Mouse (Mus musculus): Measurements from ENCODE around the gene Olfr1140. TPM values are rescaled to one million over a fixed set of nuclear protein-coding genes. Genes with fewer than 3 reads are reported as not detected.

The Olfr1140 gene
- polyA plus RNA-seq (2015; fragmentation: Nextera tagmentation; extraction: Ambion mirVana) = not detected in 2 replicates

DNA sequence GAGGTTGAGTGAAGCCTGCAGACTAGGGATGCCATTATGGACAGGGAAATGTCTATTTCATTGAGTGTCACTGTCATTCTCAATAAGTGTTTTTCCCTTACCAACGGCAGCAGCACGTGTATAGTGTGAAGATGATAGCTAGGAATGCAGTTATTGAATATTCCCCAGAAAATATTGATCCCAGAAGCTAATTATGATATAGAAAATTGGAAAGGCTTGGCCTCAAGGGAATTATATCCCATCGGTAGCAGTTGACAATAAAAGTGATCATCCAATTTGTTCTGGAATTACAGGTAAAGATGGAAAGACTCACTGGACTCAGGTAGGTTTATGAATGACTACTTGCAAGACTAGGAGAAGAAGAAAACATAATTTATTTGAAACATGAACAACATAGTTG, at the start of gene Olfr1140:
TSS of gene Olfr1140 (plus strand) at position 301 of the 400 bp plus-strand sequence.
- Histone ChIP-seq H3K9ac (ENCODE audit: low read depth, low read length) (no peak within 1 kb of the TSS), H3K27ac (ENCODE audit: low read depth, low read length) (no peak within 1 kb of the TSS), H3K4me1 (replicated peaks; ENCODE audit: control insufficient read depth, insufficient read depth, low read length) (no peaks in the 10 kb centered on the region), H3K4me2 (replicated peaks; ENCODE audit: low read depth) (no peak within 1 kb of the TSS), H3K4me3 (ENCODE audit: low read depth, low read length) (no peak within 1 kb of the TSS), H3K9me3 (ENCODE audit: control insufficient read depth) (no peaks in the 10 kb centered on the region), H3K36me3 (ENCODE audit: control insufficient read depth, insufficient read depth) (no peaks in the 10 kb centered on the region), H3K27me3 (replicated peaks; ENCODE audit: control insufficient read depth, insufficient read depth, low read length) (no peaks in the 10 kb centered on the region)
- ATAC-seq = no peak
- WGBS = 75% methylated on average over 3 of the region's 3 CpGs
- no peak for TF ChIP-seq CTCF (IDR thresholded peaks at IDR 0.05; ENCODE audit: low read depth)

DNA sequence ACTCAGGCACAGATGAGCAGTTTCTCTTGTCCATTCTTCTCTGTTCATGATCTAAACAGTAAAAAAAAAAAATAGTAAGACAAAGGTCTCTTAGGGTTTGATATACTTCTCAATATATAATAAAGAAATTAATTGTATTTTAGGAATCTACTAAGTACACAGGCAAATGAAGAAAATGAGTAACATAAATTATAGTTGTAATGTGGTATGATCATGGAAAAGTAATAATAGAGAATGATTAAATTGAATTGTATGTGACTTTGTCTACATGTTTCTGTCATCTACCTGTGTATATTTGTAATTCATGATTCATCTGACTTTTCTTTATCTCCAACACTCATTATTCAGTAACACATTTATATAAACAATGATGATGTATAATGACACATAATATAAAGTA, 49.7 kb upstream of the Olfr1140 start, which contains the start of gene Olfr1136:
TSS of gene Olfr1136 (minus strand) at position 101 of the 400 bp plus-strand sequence.
- Histone ChIP-seq H3K27me3 (replicated peaks; ENCODE audit: control insufficient read depth, insufficient read depth, low read length) (no peaks in the 10 kb centered on the region), H3K36me3 (ENCODE audit: control insufficient read depth, insufficient read depth) (no peaks in the 10 kb centered on the region), H3K4me1 (replicated peaks; ENCODE audit: control insufficient read depth, insufficient read depth, low read length) (no peaks in the 10 kb centered on the region), H3K9ac (ENCODE audit: low read depth, low read length) (no peak within 1 kb of the TSS), H3K4me2 (replicated peaks; ENCODE audit: low read depth) (no peak within 1 kb of the TSS), H3K9me3 (ENCODE audit: control insufficient read depth) (no peaks in the 10 kb centered on the region), H3K27ac (ENCODE audit: low read depth, low read length) (no peak within 1 kb of the TSS), H3K4me3 (ENCODE audit: low read depth, low read length) (no peak within 1 kb of the TSS)
- ATAC-seq = no peak
- no peak for TF ChIP-seq CTCF (IDR thresholded peaks at IDR 0.05; ENCODE audit: low read depth)

DNA sequence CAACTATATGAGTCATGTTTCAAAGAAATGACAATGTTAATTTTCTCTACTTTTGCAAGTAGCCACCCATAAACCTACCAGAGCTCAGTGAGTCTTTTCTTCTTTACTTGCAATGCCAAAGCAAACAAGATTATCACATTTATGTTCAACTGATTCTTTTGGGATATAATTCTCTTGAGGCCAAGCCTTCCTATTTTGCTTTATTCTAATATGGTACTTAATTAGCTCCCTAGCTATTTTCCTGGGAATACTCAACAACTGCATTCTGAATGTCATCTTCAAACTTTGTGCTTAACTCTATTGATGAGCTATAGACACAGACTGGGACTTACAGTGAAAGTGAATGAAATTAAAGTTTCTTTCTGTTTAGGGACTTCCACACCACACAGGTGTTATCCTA, 30.5 kb upstream of the Olfr1140 start, which contains the start of gene Olfr1137:
TSS of gene Olfr1137 (minus strand) at position 101 of the 400 bp plus-strand sequence.
- Histone ChIP-seq H3K27ac (ENCODE audit: low read depth, low read length) (no peak within 1 kb of the TSS), H3K9me3 (ENCODE audit: control insufficient read depth) (no peaks in the 10 kb centered on the region), H3K4me1 (replicated peaks; ENCODE audit: control insufficient read depth, insufficient read depth, low read length) (no peaks in the 10 kb centered on the region), H3K9ac (ENCODE audit: low read depth, low read length) (no peak within 1 kb of the TSS), H3K36me3 (ENCODE audit: control insufficient read depth, insufficient read depth) (no peaks in the 10 kb centered on the region), H3K4me2 (replicated peaks; ENCODE audit: low read depth) (no peak within 1 kb of the TSS), H3K27me3 (replicated peaks; ENCODE audit: control insufficient read depth, insufficient read depth, low read length) (no peaks in the 10 kb centered on the region), H3K4me3 (ENCODE audit: low read depth, low read length) (no peak within 1 kb of the TSS)
- ATAC-seq = no peak
- TF ChIP-seq CTCF (IDR thresholded peaks at IDR 0.05; ENCODE audit: low read depth) = no peak

DNA sequence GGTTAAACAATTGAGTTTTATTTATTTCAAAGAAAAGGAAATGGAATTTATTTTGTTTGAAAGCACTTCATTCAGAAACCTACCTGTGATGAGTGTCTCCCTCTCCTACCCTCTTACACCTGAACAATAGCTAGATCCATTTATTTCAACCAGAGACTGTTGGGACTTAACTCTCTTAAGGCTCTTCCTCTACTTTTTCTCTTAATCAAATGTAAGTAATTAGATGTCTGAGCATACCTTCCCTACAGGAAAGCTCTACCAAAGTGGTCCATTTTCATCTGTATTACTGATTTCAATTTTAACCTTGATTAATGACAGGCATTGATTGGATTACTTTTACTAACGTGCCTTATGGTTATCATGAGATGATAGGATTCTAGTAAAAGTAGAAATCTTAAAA, 3.7 kb upstream of the Olfr1140 start, which contains the start of gene Olfr1138:
TSS of gene Olfr1138 (minus strand) at position 101 of the 400 bp plus-strand sequence.
- no peaks in the 10 kb centered on the region for H3K36me3 ChIP-seq (ENCODE audit: control insufficient read depth, insufficient read depth)
- no peak within 1 kb of the TSS for H3K4me3 ChIP-seq (ENCODE audit: low read depth, low read length)
- TF ChIP-seq CTCF (IDR thresholded peaks at IDR 0.05; ENCODE audit: low read depth) = no peak
- H3K27ac ChIP-seq (ENCODE audit: low read depth, low read length) = no peak within 1 kb of the TSS
- H3K4me1 ChIP-seq (replicated peaks; ENCODE audit: control insufficient read depth, insufficient read depth, low read length) = no peaks in the 10 kb centered on the region
- no peaks in the 10 kb centered on the region for H3K27me3 ChIP-seq (replicated peaks; ENCODE audit: control insufficient read depth, insufficient read depth, low read length)
- H3K9ac ChIP-seq (ENCODE audit: low read depth, low read length) = no peak within 1 kb of the TSS
- WGBS = 80% methylated on average over 1 of the region's 1 CpGs
- H3K9me3 ChIP-seq (ENCODE audit: control insufficient read depth) = no peaks in the 10 kb centered on the region
- ATAC-seq = no peak
- no peak within 1 kb of the TSS for H3K4me2 ChIP-seq (replicated peaks; ENCODE audit: low read depth)

DNA sequence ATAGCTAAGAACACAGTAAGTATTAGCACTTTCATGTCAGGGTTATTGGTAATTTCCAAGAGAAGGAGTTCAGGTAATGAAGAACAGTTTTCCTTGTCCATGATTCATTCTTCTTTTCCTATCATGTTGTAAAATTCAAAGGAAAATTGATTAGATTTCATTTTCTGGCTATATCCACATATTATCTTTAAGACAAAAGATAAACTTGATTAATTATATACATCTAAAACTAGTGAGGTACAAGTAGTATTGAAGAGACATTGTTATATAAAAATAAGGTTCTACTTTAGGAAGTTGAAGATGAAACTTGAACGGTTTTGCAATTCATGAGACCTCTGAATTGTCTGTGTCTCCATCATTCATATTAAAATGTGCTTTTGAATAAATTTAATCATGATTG, 10.3 kb downstream of the Olfr1140 start, which contains the start of gene Olfr1141:
TSS of gene Olfr1141 (minus strand) at position 101 of the 400 bp plus-strand sequence.
- Histone ChIP-seq H3K4me3 (ENCODE audit: low read depth, low read length) (no peak within 1 kb of the TSS), H3K36me3 (ENCODE audit: control insufficient read depth, insufficient read depth) (no peaks in the 10 kb centered on the region), H3K4me1 (replicated peaks; ENCODE audit: control insufficient read depth, insufficient read depth, low read length) (no peaks in the 10 kb centered on the region), H3K4me2 (replicated peaks; ENCODE audit: low read depth) (no peak within 1 kb of the TSS), H3K9ac (ENCODE audit: low read depth, low read length) (no peak within 1 kb of the TSS), H3K9me3 (ENCODE audit: control insufficient read depth) (no peaks in the 10 kb centered on the region), H3K27ac (ENCODE audit: low read depth, low read length) (no peak within 1 kb of the TSS), H3K27me3 (replicated peaks; ENCODE audit: control insufficient read depth, insufficient read depth, low read length) (no peaks in the 10 kb centered on the region)
- TF ChIP-seq CTCF (IDR thresholded peaks at IDR 0.05; ENCODE audit: low read depth) = no peak
- 94% methylated on average over 1 of the region's 1 CpGs for WGBS
- no peak for ATAC-seq

DNA sequence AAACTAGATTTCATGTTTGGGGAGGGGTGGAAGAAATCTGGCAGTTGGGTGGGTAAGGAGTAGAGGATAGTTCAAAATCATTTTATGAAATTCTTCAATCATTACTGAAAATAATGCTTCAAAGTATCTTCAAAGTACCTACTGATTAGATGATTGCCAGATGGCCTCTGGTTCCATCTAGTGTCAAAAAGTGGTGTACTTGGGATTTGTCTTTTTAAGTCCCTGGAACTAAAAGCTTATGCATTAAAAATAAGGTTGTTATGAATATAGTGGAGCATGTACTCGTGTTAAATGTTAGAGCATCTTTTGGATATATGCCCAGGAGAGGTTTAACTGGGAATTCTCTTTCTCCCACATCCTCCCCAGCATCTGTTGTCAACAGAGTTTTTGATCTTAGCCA, 32.6 kb downstream of the Olfr1140 start:
- no peak overlapping the region for H3K4me2 ChIP-seq (replicated peaks; ENCODE audit: low read depth)
- ATAC-seq = no peak
- TF ChIP-seq CTCF (IDR thresholded peaks at IDR 0.05; ENCODE audit: low read depth) = no peak
- no peaks in the 10 kb centered on the region for H3K4me1 ChIP-seq (replicated peaks; ENCODE audit: control insufficient read depth, insufficient read depth, low read length)
- H3K27me3 ChIP-seq (replicated peaks; ENCODE audit: control insufficient read depth, insufficient read depth, low read length) = no peaks in the 10 kb centered on the region
- WGBS = 33% methylated on average over 1 of the region's 1 CpGs
- H3K9ac ChIP-seq (ENCODE audit: low read depth, low read length) = no peak overlapping the region
- H3K9me3 ChIP-seq (ENCODE audit: control insufficient read depth) = no peaks in the 10 kb centered on the region
- H3K4me3 ChIP-seq (ENCODE audit: low read depth, low read length) = no peak overlapping the region
- no peaks in the 10 kb centered on the region for H3K36me3 ChIP-seq (ENCODE audit: control insufficient read depth, insufficient read depth)
- H3K27ac ChIP-seq (ENCODE audit: low read depth, low read length) = no peak overlapping the region

DNA sequence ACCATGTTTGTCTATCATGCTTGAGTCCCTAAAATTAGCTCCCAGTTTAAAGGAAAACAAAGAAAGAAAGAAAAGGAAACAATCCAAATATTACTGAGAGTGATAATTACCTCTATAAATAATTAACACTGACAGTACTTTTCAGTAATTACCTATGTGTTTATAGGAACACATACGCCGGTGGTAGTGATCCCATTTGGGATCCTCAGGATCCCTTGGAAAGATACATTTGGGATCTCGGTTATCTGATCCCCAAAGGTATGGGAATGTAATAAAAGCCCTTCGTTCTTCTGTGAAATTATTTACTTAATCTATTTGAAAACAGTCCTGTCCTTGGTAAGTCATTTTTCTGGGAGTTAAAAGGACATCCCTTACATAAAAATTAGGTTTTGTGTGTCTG, 35.6 kb downstream of the Olfr1140 start, which contains the start of gene Olfr152:
TSS of gene Olfr152 (plus strand) at position 301 of the 400 bp plus-strand sequence.
- no peaks in the 10 kb centered on the region for H3K9me3 ChIP-seq (ENCODE audit: control insufficient read depth)
- no peak within 1 kb of the TSS for H3K4me3 ChIP-seq (ENCODE audit: low read depth, low read length)
- no peak within 1 kb of the TSS for H3K27ac ChIP-seq (ENCODE audit: low read depth, low read length)
- TF ChIP-seq CTCF (IDR thresholded peaks at IDR 0.05; ENCODE audit: low read depth) = no peak
- no peaks in the 10 kb centered on the region for H3K27me3 ChIP-seq (replicated peaks; ENCODE audit: control insufficient read depth, insufficient read depth, low read length)
- no peaks in the 10 kb centered on the region for H3K36me3 ChIP-seq (ENCODE audit: control insufficient read depth, insufficient read depth)
- no peak within 1 kb of the TSS for H3K4me2 ChIP-seq (replicated peaks; ENCODE audit: low read depth)
- WGBS = 72% methylated on average over 4 of the region's 4 CpGs
- no peaks in the 10 kb centered on the region for H3K4me1 ChIP-seq (replicated peaks; ENCODE audit: control insufficient read depth, insufficient read depth, low read length)
- ATAC-seq = no peak
- H3K9ac ChIP-seq (ENCODE audit: low read depth, low read length) = no peak within 1 kb of the TSS

Other genes with a start within 250 kb of the Olfr1140 start
- not detected in 2 replicates for gene Pramel7, start 246.7 kb upstream of the Olfr1140 start, polyA plus RNA-seq (2015; fragmentation: Nextera tagmentation; extraction: Ambion mirVana)
- not detected in 2 replicates for gene Pramel6, start 237.2 kb upstream of the Olfr1140 start, polyA plus RNA-seq (2015; fragmentation: Nextera tagmentation; extraction: Ambion mirVana)
- gene Olfr153, start 212.0 kb upstream of the Olfr1140 start, polyA plus RNA-seq (2015; fragmentation: Nextera tagmentation; extraction: Ambion mirVana) = not detected in 2 replicates
- not detected in 2 replicates for gene Olfr1128, start 198.2 kb upstream of the Olfr1140 start, polyA plus RNA-seq (2015; fragmentation: Nextera tagmentation; extraction: Ambion mirVana)
- gene Olfr1129, start 169.8 kb upstream of the Olfr1140 start, polyA plus RNA-seq (2015; fragmentation: Nextera tagmentation; extraction: Ambion mirVana) = not detected in 2 replicates
- gene Olfr1130, start 137.5 kb upstream of the Olfr1140 start, polyA plus RNA-seq (2015; fragmentation: Nextera tagmentation; extraction: Ambion mirVana) = not detected in 2 replicates
- not detected in 2 replicates for gene Olfr1131, start 116.6 kb upstream of the Olfr1140 start, polyA plus RNA-seq (2015; fragmentation: Nextera tagmentation; extraction: Ambion mirVana)
- not detected in 2 replicates for gene Olfr1132, start 106.2 kb upstream of the Olfr1140 start, polyA plus RNA-seq (2015; fragmentation: Nextera tagmentation; extraction: Ambion mirVana)
- gene Olfr1133, start 96.4 kb upstream of the Olfr1140 start, polyA plus RNA-seq (2015; fragmentation: Nextera tagmentation; extraction: Ambion mirVana) = not detected in 2 replicates
- not detected in 2 replicates for gene Olfr1134, start 85.3 kb upstream of the Olfr1140 start, polyA plus RNA-seq (2015; fragmentation: Nextera tagmentation; extraction: Ambion mirVana)
- not detected in 2 replicates for gene Olfr1135, start 70.1 kb upstream of the Olfr1140 start, polyA plus RNA-seq (2015; fragmentation: Nextera tagmentation; extraction: Ambion mirVana)
- gene Olfr1136, start 49.8 kb upstream of the Olfr1140 start, polyA plus RNA-seq (2015; fragmentation: Nextera tagmentation; extraction: Ambion mirVana) = not detected in 2 replicates
- not detected in 2 replicates for gene Olfr1137, start 30.6 kb upstream of the Olfr1140 start, polyA plus RNA-seq (2015; fragmentation: Nextera tagmentation; extraction: Ambion mirVana)
- gene Olfr1138, start 3.8 kb upstream of the Olfr1140 start, polyA plus RNA-seq (2015; fragmentation: Nextera tagmentation; extraction: Ambion mirVana) = not detected in 2 replicates
- gene Olfr1141, start 10.2 kb downstream of the Olfr1140 start, polyA plus RNA-seq (2015; fragmentation: Nextera tagmentation; extraction: Ambion mirVana) = not detected in 2 replicates
- gene Olfr152, start 35.7 kb downstream of the Olfr1140 start, polyA plus RNA-seq (2015; fragmentation: Nextera tagmentation; extraction: Ambion mirVana) = not detected in 2 replicates
- gene Olfr1143, start 56.8 kb downstream of the Olfr1140 start, polyA plus RNA-seq (2015; fragmentation: Nextera tagmentation; extraction: Ambion mirVana) = not detected in 2 replicates
- gene Olfr1145, start 66.1 kb downstream of the Olfr1140 start, polyA plus RNA-seq (2015; fragmentation: Nextera tagmentation; extraction: Ambion mirVana) = not detected in 2 replicates
- not detected in 2 replicates for gene Olfr1148, start 86.8 kb downstream of the Olfr1140 start, polyA plus RNA-seq (2015; fragmentation: Nextera tagmentation; extraction: Ambion mirVana)
- not detected in 2 replicates for gene Olfr1150-ps1, start 100.2 kb downstream of the Olfr1140 start, polyA plus RNA-seq (2015; fragmentation: Nextera tagmentation; extraction: Ambion mirVana)
- gene Olfr1151, start 112.1 kb downstream of the Olfr1140 start, polyA plus RNA-seq (2015; fragmentation: Nextera tagmentation; extraction: Ambion mirVana) = not detected in 2 replicates
- gene Olfr1152, start 122.7 kb downstream of the Olfr1140 start, polyA plus RNA-seq (2015; fragmentation: Nextera tagmentation; extraction: Ambion mirVana) = not detected in 2 replicates
- gene Olfr1153, start 151.2 kb downstream of the Olfr1140 start, polyA plus RNA-seq (2015; fragmentation: Nextera tagmentation; extraction: Ambion mirVana) = not detected in 2 replicates
- gene Olfr1154, start 161.4 kb downstream of the Olfr1140 start, polyA plus RNA-seq (2015; fragmentation: Nextera tagmentation; extraction: Ambion mirVana) = not detected in 2 replicates
- not detected in 2 replicates for gene Olfr1155, start 201.4 kb downstream of the Olfr1140 start, polyA plus RNA-seq (2015; fragmentation: Nextera tagmentation; extraction: Ambion mirVana)
- gene Olfr1156, start 209.3 kb downstream of the Olfr1140 start, polyA plus RNA-seq (2015; fragmentation: Nextera tagmentation; extraction: Ambion mirVana) = not detected in 2 replicates
- gene Olfr1157, start 224.5 kb downstream of the Olfr1140 start, polyA plus RNA-seq (2015; fragmentation: Nextera tagmentation; extraction: Ambion mirVana) = not detected in 2 replicates
- gene Olfr74, start 230.9 kb downstream of the Olfr1140 start, polyA plus RNA-seq (2015; fragmentation: Nextera tagmentation; extraction: Ambion mirVana) = not detected in 2 replicates
- not detected in 2 replicates for gene Olfr1158, start 246.4 kb downstream of the Olfr1140 start, polyA plus RNA-seq (2015; fragmentation: Nextera tagmentation; extraction: Ambion mirVana)